Mouse (Mus musculus) CH12.LX (cell line): Measurements from ENCODE around the gene Tbc1d15. TPM values are rescaled to one million over a fixed set of nuclear protein-coding genes. Genes with fewer than 3 reads are reported as not detected.

ENCODE experiments used
- DNase-seq: peaks from one replicate; pipeline ENCODE4 v3.0.0-alpha.2; 2013; ENCODE audit errors: extremely low read depth
- H3K27ac ChIP-seq: 2 replicates; pipeline ENCODE4 v1.5.1; 2012; ENCODE audit warnings: low read depth, mild to moderate bottlenecking, control low read depth, moderate library complexity; ENCODE audit not compliant: insufficient read depth
- H3K27me3 ChIP-seq: replicated peaks from 2 replicates; pipeline ENCODE3; 2012; ENCODE audit warnings: inconsistent platforms
- H3K36me3 ChIP-seq, 2 experiments: replicated peaks in 1 of 2; 2 replicates each; pipeline versions ENCODE3 to v1.6.1; 2012; ENCODE audit warnings: inconsistent platforms in 1 of 2, low read length in 1 of 2, mild to moderate bottlenecking in 1 of 2, mixed read lengths in 1 of 2, moderate library complexity in 1 of 2; ENCODE audit not compliant: control insufficient read depth in 1 of 2, insufficient read depth in 1 of 2
- H3K4me1 ChIP-seq, 2 experiments: 2 replicates each; pipeline ENCODE4 v1.6.1; 2012; ENCODE audit warnings: inconsistent platforms in 1 of 2, moderate library complexity in 1 of 2; ENCODE audit not compliant: insufficient read depth in 2 of 2, control insufficient read depth in 1 of 2
- H3K4me2 ChIP-seq: 2 replicates; pipeline ENCODE4 v1.6.1; 2012; ENCODE audit warnings: low read depth, mild to moderate bottlenecking, control low read depth; ENCODE audit not compliant: poor library complexity, insufficient read depth, severe bottlenecking
- H3K4me3 ChIP-seq, 3 experiments: fragments of 150-350 bp in 1 of 3; sonication (generic) in 1 of 3; replicated peaks in 1 of 3; 2 replicates each; pipeline versions ENCODE3 to v1.5.1; 2011 to 2012; ENCODE audit warnings: low read depth in 2 of 3, low read length in 2 of 3, mild to moderate bottlenecking in 2 of 3, moderate library complexity in 2 of 3, control low read depth in 1 of 3, improper control_type of control experiment in 1 of 3, inconsistent platforms in 1 of 3, mixed read lengths in 1 of 3; ENCODE audit not compliant: poor library complexity in 1 of 3
- H3K79me2 ChIP-seq: replicated peaks from 2 replicates; pipeline ENCODE4 v1.6.1; 2012; ENCODE audit warnings: mild to moderate bottlenecking, moderate library complexity; ENCODE audit not compliant: control insufficient read depth, poor library complexity, insufficient read depth, severe bottlenecking; ENCODE audit errors: extremely low read depth
- H3K9ac ChIP-seq: 2 replicates; pipeline ENCODE4 v1.6.1; 2012; ENCODE audit warnings: low read depth, mild to moderate bottlenecking, control low read depth, moderate library complexity; ENCODE audit not compliant: insufficient read depth
- H3K9me3 ChIP-seq: replicated peaks from 2 replicates; pipeline ENCODE3; 2012; ENCODE audit warnings: low read length, inconsistent platforms, mixed read lengths
- CHD1 ChIP-seq: IDR thresholded peaks from 2 replicates; pipeline ENCODE4 v1.6.1; 2012; ENCODE audit warnings: low read depth, low read length, improper control_type of control experiment, inconsistent platforms
- CTCF ChIP-seq, 2 experiments: IDR thresholded peaks in 1 of 2; conservative IDR thresholded peaks in 1 of 2; 2 replicates each; pipeline ENCODE4 v1.5.1; 2011 to 2012; ENCODE audit warnings: low read depth in 2 of 2, low read length in 2 of 2, improper control_type of control experiment in 1 of 2, inconsistent platforms in 1 of 2, mild to moderate bottlenecking in 1 of 2, moderate library complexity in 1 of 2
- E2F4 ChIP-seq: IDR thresholded peaks from 2 replicates; pipeline ENCODE4 v1.6.1; 2011; ENCODE audit warnings: low read depth, low read length, improper control_type of control experiment; ENCODE audit not compliant: insufficient replicate concordance
- EP300 ChIP-seq: IDR thresholded peaks from 2 replicates; pipeline ENCODE4 v1.6.1; 2011; ENCODE audit warnings: low read length, improper control_type of control experiment
- HCFC1 ChIP-seq: IDR thresholded peaks from 2 replicates; pipeline ENCODE4 v1.6.1; 2012; ENCODE audit warnings: low read depth, mild to moderate bottlenecking, inconsistent platforms, low read length, improper control_type of control experiment
- IRF4 ChIP-seq: IDR thresholded peaks from 2 replicates; pipeline ENCODE4 v1.6.1; 2014; ENCODE audit warnings: low read depth, mild to moderate bottlenecking, inconsistent platforms, low read length, improper control_type of control experiment
- JUN ChIP-seq: IDR thresholded peaks from 2 replicates; pipeline ENCODE4 v1.6.1; 2011; ENCODE audit warnings: low read depth, mild to moderate bottlenecking, low read length, improper control_type of control experiment, moderate library complexity; ENCODE audit not compliant: insufficient read depth
- JUND ChIP-seq: conservative IDR thresholded peaks from 2 replicates; pipeline ENCODE4 v1.6.1; 2011; ENCODE audit warnings: low read depth, low read length, improper control_type of control experiment
- MAFK ChIP-seq: IDR thresholded peaks from 2 replicates; pipeline ENCODE4 v1.6.1; 2011; ENCODE audit warnings: low read length, improper control_type of control experiment; ENCODE audit not compliant: insufficient replicate concordance
- MAZ ChIP-seq: IDR thresholded peaks from 2 replicates; pipeline ENCODE4 v1.6.1; 2012; ENCODE audit warnings: low read depth, mild to moderate bottlenecking, inconsistent platforms, low read length, improper control_type of control experiment, moderate library complexity
- MEF2A ChIP-seq: IDR thresholded peaks from 2 replicates; pipeline ENCODE4 v1.6.1; 2014; ENCODE audit warnings: low read depth, mild to moderate bottlenecking, inconsistent platforms, low read length, improper control_type of control experiment, borderline replicate concordance
- MXI1 ChIP-seq: IDR thresholded peaks from 2 replicates; pipeline ENCODE4 v1.6.1; 2011; ENCODE audit warnings: mild to moderate bottlenecking, low read depth, low read length, improper control_type of control experiment
- NELFE ChIP-seq: IDR thresholded peaks from 2 replicates; pipeline ENCODE4 v1.6.1; 2011; ENCODE audit warnings: low read depth, low read length, improper control_type of control experiment
- NRF1 ChIP-seq: IDR thresholded peaks from 2 replicates; pipeline ENCODE4 v1.6.1; 2014; ENCODE audit warnings: low read depth, mild to moderate bottlenecking, inconsistent platforms, low read length, improper control_type of control experiment, moderate library complexity
- PAX5 ChIP-seq: IDR thresholded peaks from 2 replicates; pipeline ENCODE4 v1.6.1; 2012; ENCODE audit warnings: low read length, inconsistent platforms, mixed read lengths
- POLR2A ChIP-seq: IDR thresholded peaks from 2 replicates; pipeline ENCODE4 v1.6.1; 2011; ENCODE audit warnings: low read depth, mild to moderate bottlenecking, improper control_type of control experiment, low read length
- RCOR1 ChIP-seq: conservative IDR thresholded peaks from 2 replicates; pipeline ENCODE4 v1.6.1; 2012; ENCODE audit warnings: low read depth, mild to moderate bottlenecking, inconsistent platforms, low read length, improper control_type of control experiment
- SIN3A ChIP-seq: IDR thresholded peaks from 2 replicates; pipeline ENCODE4 v1.6.1; 2012; ENCODE audit warnings: low read length, improper control_type of control experiment, inconsistent platforms
- SMC3 ChIP-seq: IDR thresholded peaks from 2 replicates; pipeline ENCODE4 v1.6.1; 2011; ENCODE audit warnings: low read depth, low read length, improper control_type of control experiment
- TBP ChIP-seq: conservative IDR thresholded peaks from 2 replicates; pipeline ENCODE4 v1.6.1; 2011; ENCODE audit warnings: low read depth, low read length, improper control_type of control experiment
- UBTF ChIP-seq: IDR thresholded peaks from 2 replicates; pipeline ENCODE4 v1.6.1; 2012; ENCODE audit warnings: low read depth, mild to moderate bottlenecking, inconsistent platforms, low read length, improper control_type of control experiment, moderate library complexity
- USF1 ChIP-seq: IDR thresholded peaks from 2 replicates; pipeline ENCODE4 v1.6.1; 2014; ENCODE audit warnings: low read depth, mild to moderate bottlenecking, inconsistent platforms, low read length, improper control_type of control experiment
- ZC3H11A ChIP-seq: IDR thresholded peaks from 2 replicates; pipeline ENCODE4 v1.6.1; 2012; ENCODE audit warnings: low read depth, mild to moderate bottlenecking, inconsistent platforms, low read length, improper control_type of control experiment
- ZMIZ1 ChIP-seq: IDR thresholded peaks from 2 replicates; pipeline ENCODE4 v1.6.1; 2012; ENCODE audit warnings: low read depth, mild to moderate bottlenecking, inconsistent platforms, low read length, improper control_type of control experiment
- dilution Hi-C: fragments of 300-500 bp; cut with MboI; formaldehyde crosslinking; loops from 2 replicates; pipeline ENCODE4 v1.14.3; 2020; ENCODE audit warnings: low sequenced_read_pairs; ENCODE audit not compliant: extremely low pct_unique_long_range_greater_than_20kb, extremely low pct_ligation_motif_present
- in situ Hi-C: fragments of 300-500 bp; cut with MboI; formaldehyde crosslinking; loops from 3 replicates; pipeline ENCODE4 v1.14.3; 2019; ENCODE audit warnings: low sequenced_read_pairs, low pct_ligation_motif_present, low pct_unique_long_range_greater_than_20kb, mixed read lengths
- polyA plus RNA-seq: library from polyadenylated mRNA; unstranded; fragments of >175 nt; gene quantifications from 2 replicates; pipeline ENCODE4 v1.2.1, GENCODE M21; 2012; ENCODE audit warnings: low read depth; ENCODE audit not compliant: insufficient read length
- total RNA-seq, 2 experiments: library from RNA; depleted of rRNA; stranded (reverse); fragments of 300-350 nt in 1 of 2; fragments of >200 nt in 1 of 2; gene quantifications; 2 replicates each; pipeline ENCODE4 v1.2.3; 2012 to 2014

Tbc1d15 gene
- total and polyA plus RNA-seq, 3 experiments: 13.4 to 59.5 (median 23.3) TPM

DNA sequence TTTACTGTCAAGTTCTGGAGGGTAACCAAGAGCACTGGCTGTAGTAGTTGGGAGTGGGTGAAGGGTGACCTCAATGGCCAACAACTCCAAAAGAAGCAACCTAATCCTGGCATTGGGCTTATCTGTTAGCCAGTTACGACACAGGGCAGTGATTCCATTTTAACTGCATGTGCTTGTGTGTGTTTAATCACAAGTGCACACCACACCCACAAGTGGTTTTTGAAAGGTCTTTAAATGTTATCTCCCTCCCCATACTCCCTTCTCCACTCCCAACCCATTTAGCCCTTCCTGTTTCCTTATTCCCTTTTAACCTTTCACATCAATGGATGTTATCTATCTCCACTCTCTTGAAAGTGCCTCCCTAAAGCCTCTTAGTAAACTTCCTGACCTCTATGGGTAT, 46.0 kb downstream of the Tbc1d15 start:
- Histone ChIP-seq H3K79me2 (no peaks in the 10 kb centered on the region), H3K36me3 (peaks cover 28 to 82% of the 10 kb centered on the region in 2 experiments), H3K4me2 (no peak overlapping the region)
- in situ Hi-C loops: no loop called here
- TF ChIP-seq MEF2A (no peak), CHD1 (no peak), SIN3A (no peak), JUND (no peak), ZC3H11A (no peak), NELFE (no peak), UBTF (no peak), MAZ (no peak), SMC3 (no peak), USF1 (no peak), JUN (no peak), NRF1 (no peak), MXI1 (no peak), TBP (no peak), PAX5 (no peak), IRF4 (no peak), EP300 (no peak), POLR2A (no peak), E2F4 (no peak)
- TF ChIP-seq, all 38 proteins: peak for 0
- H3K4me3 ChIP-seq: no peak overlapping the region
- H3K27ac ChIP-seq: no peak overlapping the region
- H3K9me3 ChIP-seq: no peaks in the 10 kb centered on the region
- DNase-seq: no peak
- dilution Hi-C loops: no loop called here
- H3K27me3 ChIP-seq: no peaks in the 10 kb centered on the region
- no peaks in the 10 kb centered on the region for H3K4me1 ChIP-seq
- H3K9ac ChIP-seq: no peak overlapping the region

DNA sequence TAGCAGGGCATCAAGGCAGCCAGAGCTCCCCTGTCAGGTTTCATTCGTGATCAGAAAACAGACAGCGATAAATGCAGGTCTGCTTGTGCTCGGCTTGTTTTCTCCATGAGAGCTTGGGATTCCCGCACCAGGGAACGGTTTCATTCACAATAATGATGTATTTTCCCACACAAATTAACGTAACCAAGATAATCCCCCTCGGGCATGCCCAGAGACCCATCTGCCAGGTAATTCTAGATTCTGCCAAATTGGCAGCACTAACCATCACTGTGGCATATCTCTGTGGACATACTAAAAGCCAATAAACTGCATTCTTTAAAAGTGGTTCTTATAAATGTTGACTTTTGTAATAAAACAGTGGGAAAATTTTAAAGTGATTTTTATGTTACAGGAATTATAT, 60.1 kb downstream of the Tbc1d15 start:
- Histone ChIP-seq H3K4me2 (no peak overlapping the region), H3K9me3 (no peaks in the 10 kb centered on the region)
- no peak for TF ChIP-seq SMC3
- no peak for TF ChIP-seq PAX5
- no peak for TF ChIP-seq USF1
- TF ChIP-seq IRF4: no peak
- TF ChIP-seq ZMIZ1: no peak
- TF ChIP-seq RCOR1: no peak
- no peak for TF ChIP-seq HCFC1
- TF ChIP-seq E2F4: no peak
- TF ChIP-seq JUND: no peak
- TF ChIP-seq MAFK: no peak
- TF ChIP-seq CTCF (conservative IDR thresholded peaks at IDR 0.05 in 1 of 2, IDR thresholded peaks at IDR 0.05 in 1 of 2; ENCODE audit: low read depth in 2 of 2, low read length in 2 of 2): no peak
- TF ChIP-seq TBP: no peak
- TF ChIP-seq, all 38 proteins: peak for 0
- dilution Hi-C loops (no loop called here), in situ Hi-C loops (no loop called here)
- DNase-seq: no peak
- Histone ChIP-seq H3K27me3 (peaks cover 22% of the 10 kb centered on the region), H3K4me1 (no peaks in the 10 kb centered on the region), H3K79me2 (no peaks in the 10 kb centered on the region), H3K9ac (no peak overlapping the region), H3K36me3 (peaks cover 0 to 2% of the 10 kb centered on the region in 2 experiments), H3K27ac (no peak overlapping the region), H3K4me3 (no peak overlapping the region)
